ENCODE assay signal across 24 mouse cellular contexts in the genomic region with DNA sequence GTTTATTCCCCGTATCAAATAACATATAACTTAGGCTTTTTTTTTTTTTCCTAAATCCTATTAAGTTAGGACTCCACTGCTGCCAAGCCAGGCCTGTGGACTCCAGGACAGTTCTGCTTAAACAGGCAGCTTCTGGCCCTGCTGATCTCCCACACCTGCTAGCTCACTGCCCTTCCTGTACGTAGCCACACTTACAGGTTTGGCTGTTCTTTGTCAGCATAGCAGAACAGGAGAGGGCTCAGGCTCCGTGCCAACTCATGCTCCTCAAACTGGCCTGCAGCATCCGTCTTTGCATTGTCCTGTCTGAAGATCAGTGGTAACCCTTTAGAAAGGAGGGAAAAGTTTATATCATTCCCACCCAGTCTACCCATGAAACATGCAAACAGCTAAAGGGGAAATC.
A peak's percentile ranks its signal among the peaks of the same experiment; 100 is the strongest.
DNase-seq lines count a peak whose midpoint lies in the region; ATAC-seq and TF ChIP-seq lines count a peak whose summit lies in the region.
"Had no signal": no experiment of that assay in that cellular context is flagged by ENCODE, and none has a peak within 500 bp of the region (broad histone marks: within the 10 kb centered on the region; RNA-seq: fewer than 3 reads in every experiment).

No protein-coding gene starts in this region.

- no peak overlapping the region for H3K4me3 ChIP-seq in intestine, embryonic 14.5 days (ENCODE audit: low read depth, low read length)
- H3K4me3 ChIP-seq in intestine, postnatal 0 days (ENCODE audit: low read depth, low read length), result no peak overlapping the region
- no peak overlapping the region for H3K4me3 ChIP-seq in stomach, embryonic 14.5 days (ENCODE audit: low read depth, low read length)
- no peak overlapping the region for H3K4me3 ChIP-seq in stomach, postnatal 0 days (ENCODE audit: low read depth, low read length)
- H3K4me3 ChIP-seq: embryonic facial prominence, embryonic 13.5 days; forebrain, embryonic 10.5 days; forebrain, embryonic 13.5 days; heart, embryonic 12.5 days; heart, embryonic 15.5 days; hindbrain, embryonic 10.5 days; hindbrain, embryonic 13.5 days had no signal

- DNase-seq in cerebellum, postnatal 36 days, result peak; percentile 28 to 34
- DNase-seq in cerebellum, adult 9-11 months, result no peak
- DNase-seq in intestine, embryonic 14.5 days (ENCODE audit: low spot score), result peak; percentile 56
- DNase-seq in stomach, postnatal 0 days (ENCODE audit: low spot score), result no peak
- DNase-seq: adrenal gland, adult 2 months; adrenal gland, postnatal 14 days; cerebellum, adult 11 months; gastrocnemius, postnatal 25 days; heart, adult 18-20 months; heart, postnatal 10 days; heart, postnatal 36 days had no signal

- H3K9ac ChIP-seq in intestine, embryonic 14.5 days (ENCODE audit: low read length), result no peak overlapping the region
- H3K9ac ChIP-seq in intestine, postnatal 0 days (ENCODE audit: low read depth, low read length), result no peak overlapping the region
- H3K9ac ChIP-seq in stomach, embryonic 14.5 days (replicated peaks; ENCODE audit: low read depth, low read length), result no peak overlapping the region
- no peak overlapping the region for H3K9ac ChIP-seq in stomach, postnatal 0 days (ENCODE audit: low read length)
- H3K9ac ChIP-seq: embryonic facial prominence, embryonic 13.5 days; forebrain, embryonic 13.5 days; heart, embryonic 12.5 days; heart, embryonic 15.5 days; hindbrain, embryonic 13.5 days had no signal

- no peaks in the 10 kb centered on the region for H3K4me1 ChIP-seq in intestine, embryonic 14.5 days (replicated peaks; ENCODE audit: control insufficient read depth, insufficient read depth, low read length)
- H3K4me1 ChIP-seq in intestine, postnatal 0 days (replicated peaks; ENCODE audit: control insufficient read depth, insufficient read depth, low read length), result no peaks in the 10 kb centered on the region
- H3K4me1 ChIP-seq in stomach, embryonic 14.5 days (ENCODE audit: control insufficient read depth, insufficient read depth, low read length), result no peaks in the 10 kb centered on the region
- no peaks in the 10 kb centered on the region for H3K4me1 ChIP-seq in stomach, postnatal 0 days (replicated peaks; ENCODE audit: control insufficient read depth, insufficient read depth)
- H3K4me1 ChIP-seq: embryonic facial prominence, embryonic 13.5 days; forebrain, embryonic 10.5 days; forebrain, embryonic 13.5 days; heart, embryonic 12.5 days; heart, embryonic 15.5 days; hindbrain, embryonic 10.5 days; hindbrain, embryonic 13.5 days had no signal

- no peak overlapping the region for H3K4me2 ChIP-seq in intestine, embryonic 14.5 days (ENCODE audit: low read length)
- no peak overlapping the region for H3K4me2 ChIP-seq in intestine, postnatal 0 days (replicated peaks; ENCODE audit: low read depth)
- H3K4me2 ChIP-seq in stomach, embryonic 14.5 days (replicated peaks; ENCODE audit: low read depth, low read length), result no peak overlapping the region
- H3K4me2 ChIP-seq in stomach, postnatal 0 days (replicated peaks; ENCODE audit: low read depth), result no peak overlapping the region
- H3K4me2 ChIP-seq: embryonic facial prominence, embryonic 13.5 days; forebrain, embryonic 13.5 days; heart, embryonic 12.5 days; heart, embryonic 15.5 days; hindbrain, embryonic 13.5 days had no signal

- no peak for TF ChIP-seq CTCF in intestine, postnatal 0 days (IDR thresholded peaks at IDR 0.05; ENCODE audit: low read depth)
- TF ChIP-seq CTCF in stomach, postnatal 0 days (IDR thresholded peaks at IDR 0.05; ENCODE audit: low read depth), result no peak

- ATAC-seq in intestine, embryonic 14.5 days (replicated peaks; ENCODE audit: low FRiP score, low TSS enrichment, low read depth), result peak; percentile 47; the same call in 1 of the 2 replicates
- no peak for ATAC-seq in intestine, postnatal 0 days
- ATAC-seq in stomach, embryonic 14.5 days (ENCODE audit: insufficient number of reproducible peaks, insufficient read depth, low FRiP score, low read depth), result peak; percentile 58; the same call in 1 of the 2 replicates
- ATAC-seq in stomach, postnatal 0 days (ENCODE audit: low FRiP score, low TSS enrichment), result no peak
- ATAC-seq: CD4-positive, CD25-positive, alpha-beta regulatory T cell, adult 4 months; forebrain, embryonic 13.5 days; forebrain, embryonic 16.5 days; hindbrain, embryonic 16.5 days; intestine, embryonic 16.5 days had no signal

- H3K36me3 ChIP-seq in intestine, embryonic 14.5 days (ENCODE audit: control insufficient read depth, insufficient read depth, low read length), result peaks cover 67% of the 10 kb centered on the region
- peaks cover 77% of the 10 kb centered on the region for H3K36me3 ChIP-seq in intestine, postnatal 0 days (ENCODE audit: control insufficient read depth, insufficient read depth)
- peaks cover 46% of the 10 kb centered on the region for H3K36me3 ChIP-seq in stomach, embryonic 14.5 days (ENCODE audit: control insufficient read depth, insufficient read depth, low read length)
- H3K36me3 ChIP-seq in stomach, postnatal 0 days (ENCODE audit: control insufficient read depth, insufficient read depth, low read length), result peaks cover 33% of the 10 kb centered on the region

- H3K9me3 ChIP-seq in intestine, embryonic 14.5 days (ENCODE audit: control insufficient read depth, low read length), result no peaks in the 10 kb centered on the region
- no peaks in the 10 kb centered on the region for H3K9me3 ChIP-seq in intestine, postnatal 0 days (ENCODE audit: control insufficient read depth)
- no peaks in the 10 kb centered on the region for H3K9me3 ChIP-seq in stomach, embryonic 14.5 days (ENCODE audit: control insufficient read depth, low read depth, low read length)
- no peaks in the 10 kb centered on the region for H3K9me3 ChIP-seq in stomach, postnatal 0 days (ENCODE audit: control insufficient read depth, low read length)
- H3K9me3 ChIP-seq: embryonic facial prominence, embryonic 13.5 days; forebrain, embryonic 10.5 days; forebrain, embryonic 13.5 days; heart, embryonic 12.5 days; heart, embryonic 15.5 days; hindbrain, embryonic 10.5 days; hindbrain, embryonic 13.5 days had no signal

- WGBS in intestine, embryonic 14.5 days, result 58% methylated on average over 4 of the region's 4 CpGs
- 80% methylated on average over 4 of the region's 4 CpGs for WGBS in intestine, postnatal 0 days
- 54% methylated on average over 4 of the region's 4 CpGs for WGBS in stomach, embryonic 14.5 days
- WGBS in stomach, postnatal 0 days, result 65% methylated on average over 4 of the region's 4 CpGs

- H3K27me3 ChIP-seq in intestine, embryonic 14.5 days (replicated peaks; ENCODE audit: control insufficient read depth, insufficient read depth, low read length), result no peaks in the 10 kb centered on the region
- H3K27me3 ChIP-seq in intestine, postnatal 0 days (replicated peaks; ENCODE audit: control insufficient read depth, insufficient read depth, low read length), result no peaks in the 10 kb centered on the region
- no peaks in the 10 kb centered on the region for H3K27me3 ChIP-seq in stomach, embryonic 14.5 days (ENCODE audit: control insufficient read depth, insufficient read depth, low read length)
- H3K27me3 ChIP-seq in stomach, postnatal 0 days (ENCODE audit: control insufficient read depth, insufficient read depth, low read length), result no peaks in the 10 kb centered on the region
- H3K27me3 ChIP-seq: embryonic facial prominence, embryonic 13.5 days; forebrain, embryonic 13.5 days; heart, embryonic 12.5 days; heart, embryonic 15.5 days; hindbrain, embryonic 13.5 days had no signal

- H3K27ac ChIP-seq in intestine, embryonic 14.5 days (ENCODE audit: low read depth), result no peak overlapping the region
- no peak overlapping the region for H3K27ac ChIP-seq in intestine, postnatal 0 days (ENCODE audit: low read depth, low read length)
- H3K27ac ChIP-seq in stomach, embryonic 14.5 days (ENCODE audit: low read length), result no peak overlapping the region; the same call in 1 of the 2 replicates
- H3K27ac ChIP-seq in stomach, postnatal 0 days (replicated peaks), result no peak overlapping the region
- H3K27ac ChIP-seq: embryonic facial prominence, embryonic 13.5 days; forebrain, embryonic 10.5 days; forebrain, embryonic 13.5 days; heart, embryonic 15.5 days; hindbrain, embryonic 10.5 days; hindbrain, embryonic 13.5 days had no signal

- no peak for TF ChIP-seq EP300 in stomach, postnatal 0 days (optimal IDR thresholded peaks at IDR 0.05)

Comparison
In these comparisons a context has a peak if more than half of its experiments do, and no peak if none do; other contexts are left out.
1. DNase-seq: peak in cerebellum, postnatal 36 days (2 of 2) and intestine, embryonic 14.5 days (single experiment); none in cerebellum, adult 9-11 months (single experiment) and stomach, postnatal 0 days (single experiment).
2. ATAC-seq: peak in intestine, embryonic 14.5 days (single experiment) and stomach, embryonic 14.5 days (single experiment); none in intestine, postnatal 0 days (single experiment) and stomach, postnatal 0 days (single experiment).